In genomic region chr2:179774440-179775110, GRCm38 (mm10) we compare ENCODE assay signal across 7 mouse cellular contexts.
DNase-seq lines count a peak whose midpoint lies in the region; ATAC-seq lines count a peak whose summit lies in the region.

No protein-coding gene starts in this region.

- peak; percentile 16 for DNase-seq in ES-CJ7 (ENCODE audit: low read depth, low spot score)
- DNase-seq in brain, adult 2 months (ENCODE audit: low read depth, low spot score): peak; percentile 76
- no peak for DNase-seq in hindbrain, embryonic 14.5 days (ENCODE audit: low spot score)
- DNase-seq in frontal cortex, postnatal 14 days (ENCODE audit: low spot score in 2 of 2): no peak
- DNase-seq in ovary, postnatal 36 days (ENCODE audit: low spot score): no peak

- no peak overlapping the region for H3K27ac ChIP-seq in hindbrain, embryonic 14.5 days
- no peak overlapping the region for H3K27ac ChIP-seq in limb, embryonic 15.5 days

- H3K36me3 ChIP-seq in hindbrain, embryonic 14.5 days (replicated peaks; ENCODE audit: control insufficient read depth, insufficient read depth): no peaks in the 10 kb centered on the region
- no peaks in the 10 kb centered on the region for H3K36me3 ChIP-seq in limb, embryonic 15.5 days

- 14% methylated on average over 13 of the region's 13 CpGs for WGBS in hindbrain, embryonic 14.5 days
- 17% methylated on average over 13 of the region's 13 CpGs for WGBS in limb, embryonic 15.5 days

- H3K27me3 ChIP-seq in hindbrain, embryonic 14.5 days (ENCODE audit: control insufficient read depth, insufficient read depth, low read length): no peaks in the 10 kb centered on the region
- H3K27me3 ChIP-seq in limb, embryonic 15.5 days: peaks cover 8% of the 10 kb centered on the region; the same call in 1 of the 2 replicates

- no peak overlapping the region for H3K4me3 ChIP-seq in hindbrain, embryonic 14.5 days (replicated peaks; ENCODE audit: low read length)
- H3K4me3 ChIP-seq in limb, embryonic 15.5 days: no peak overlapping the region

- H3K4me1 ChIP-seq in hindbrain, embryonic 14.5 days (replicated peaks; ENCODE audit: control insufficient read depth, insufficient read depth, low read length): no peaks in the 10 kb centered on the region
- H3K4me1 ChIP-seq in limb, embryonic 15.5 days: peaks cover 13% of the 10 kb centered on the region

- no peak overlapping the region for H3K4me2 ChIP-seq in hindbrain, embryonic 14.5 days (replicated peaks)
- H3K4me2 ChIP-seq in limb, embryonic 15.5 days: no peak overlapping the region

- peak; percentile 36 for ATAC-seq in hindbrain, embryonic 14.5 days (ENCODE audit: low FRiP score)
- peak; percentile 50; the same call in 1 of the 2 replicates for ATAC-seq in limb, embryonic 15.5 days (ENCODE audit: insufficient number of reproducible peaks, low FRiP score, low TSS enrichment, low read depth)
- no peak for ATAC-seq in megakaryocyte progenitor cell, adult 5-6 weeks (replicated peaks; ENCODE audit: poor library complexity)

- no peak overlapping the region for H3K9ac ChIP-seq in hindbrain, embryonic 14.5 days
- no peak overlapping the region for H3K9ac ChIP-seq in limb, embryonic 15.5 days

- no peaks in the 10 kb centered on the region for H3K9me3 ChIP-seq in hindbrain, embryonic 14.5 days (ENCODE audit: control insufficient read depth, low read length)
- H3K9me3 ChIP-seq in limb, embryonic 15.5 days: no peaks in the 10 kb centered on the region

Comparison
In these comparisons a context has a peak if more than half of its experiments do, and no peak if none do; other contexts are left out.
1. DNase-seq: peak in ES-CJ7 (single experiment) and brain, adult 2 months (single experiment); none in hindbrain, embryonic 14.5 days (single experiment), frontal cortex, postnatal 14 days (0 of 2) and ovary, postnatal 36 days (single experiment).